Mouse (Mus musculus): ENCODE data around the gene Hpcal1. TPM values are rescaled to one million over a fixed set of nuclear protein-coding genes. Genes with fewer than 3 reads are reported as not detected.

Gene Hpcal1
- total RNA-seq, 1 experiment: 23.5 TPM

- no peak for DNase-seq (ENCODE audit: low read depth, low spot score)
- TF ChIP-seq CHD2 (IDR thresholded peaks at IDR 0.05; ENCODE audit: low read depth, low read length): no peak
- no peak for TF ChIP-seq MAFK (IDR thresholded peaks at IDR 0.05; ENCODE audit: insufficient read depth, low read depth, low read length)
- no peak for TF ChIP-seq ZNF384 (IDR thresholded peaks at IDR 0.05; ENCODE audit: low read depth, low read length)
- TF ChIP-seq ZC3H11A (IDR thresholded peaks at IDR 0.05; ENCODE audit: borderline replicate concordance, low read depth, low read length): no peak
- no peak for TF ChIP-seq HCFC1 (IDR thresholded peaks at IDR 0.05; ENCODE audit: borderline replicate concordance, insufficient read depth, low read length)
- Histone ChIP-seq H3K4me3 (ENCODE audit: insufficient read depth in 1 of 2, low read depth in 1 of 2, low read length in 2 of 2, poor library complexity in 1 of 2, severe bottlenecking in 1 of 2) (no peak overlapping the region), H3K27ac (ENCODE audit: insufficient read depth, low read depth, low read length, poor library complexity, severe bottlenecking) (no peak overlapping the region), H3K36me3 (ENCODE audit: control insufficient read depth, insufficient read depth, low read length, poor library complexity, severe bottlenecking) (no peaks in the 10 kb centered on the region), H3K9ac (ENCODE audit: insufficient read depth, low read depth, low read length, poor library complexity, severe bottlenecking) (no peak overlapping the region), H3K4me1 (ENCODE audit: control insufficient read depth in 2 of 2, insufficient read depth in 2 of 2, low read length in 2 of 2, poor library complexity in 1 of 2) (no peaks in the 10 kb centered on the region), H3K9me3 (ENCODE audit: control insufficient read depth, insufficient read depth, low read depth, low read length) (no peaks in the 10 kb centered on the region)
- in situ Hi-C loops (cut with MboI; ENCODE audit: low sequenced_read_pairs in 2 of 2, unreplicated experiment in 2 of 2): loop anchor here in 1 of 2 experiments (10.0 kb wide), 1 partner anchor 77 kb away; no protein-coding TSS in a partner anchor
Observed at GRCm38 (mm10) chr12:17651223-17652095, 39.2 kb upstream of the Hpcal1 start.

- in situ Hi-C loops (cut with MboI; ENCODE audit: low sequenced_read_pairs in 2 of 2, unreplicated experiment in 2 of 2): loop anchor here in 1 of 2 experiments (10.0 kb wide), 1 partner anchor 78 kb away; no protein-coding TSS in a partner anchor
- Histone ChIP-seq H3K9ac (ENCODE audit: insufficient read depth, low read depth, low read length, poor library complexity, severe bottlenecking) (no peak overlapping the region), H3K36me3 (ENCODE audit: control insufficient read depth, insufficient read depth, low read length, poor library complexity, severe bottlenecking) (no peaks in the 10 kb centered on the region), H3K27ac (ENCODE audit: insufficient read depth, low read depth, low read length, poor library complexity, severe bottlenecking) (no peak overlapping the region), H3K9me3 (ENCODE audit: control insufficient read depth, insufficient read depth, low read depth, low read length) (no peaks in the 10 kb centered on the region), H3K4me1 (ENCODE audit: control insufficient read depth in 2 of 2, insufficient read depth in 2 of 2, low read length in 2 of 2, poor library complexity in 1 of 2) (no peaks in the 10 kb centered on the region), H3K4me3 (ENCODE audit: insufficient read depth in 1 of 2, low read depth in 1 of 2, low read length in 2 of 2, poor library complexity in 1 of 2, severe bottlenecking in 1 of 2) (no peak overlapping the region)
- DNase-seq (ENCODE audit: low read depth, low spot score): no peak
- TF ChIP-seq ZNF384 (IDR thresholded peaks at IDR 0.05; ENCODE audit: low read depth, low read length) (no peak), ZC3H11A (IDR thresholded peaks at IDR 0.05; ENCODE audit: borderline replicate concordance, low read depth, low read length) (no peak), HCFC1 (IDR thresholded peaks at IDR 0.05; ENCODE audit: borderline replicate concordance, insufficient read depth, low read length) (no peak), CHD2 (IDR thresholded peaks at IDR 0.05; ENCODE audit: low read depth, low read length) (no peak), MAFK (IDR thresholded peaks at IDR 0.05; ENCODE audit: insufficient read depth, low read depth, low read length) (no peak)
Observed at GRCm38 (mm10) chr12:17652216-17653050, 38.2 kb upstream of the Hpcal1 start.

- no peaks in the 10 kb centered on the region for H3K4me1 ChIP-seq (ENCODE audit: control insufficient read depth in 2 of 2, insufficient read depth in 2 of 2, low read length in 2 of 2, poor library complexity in 1 of 2)
- H3K27ac ChIP-seq (ENCODE audit: insufficient read depth, low read depth, low read length, poor library complexity, severe bottlenecking): no peak overlapping the region
- no peak overlapping the region for H3K9ac ChIP-seq (ENCODE audit: insufficient read depth, low read depth, low read length, poor library complexity, severe bottlenecking)
- no peak for TF ChIP-seq ZC3H11A (IDR thresholded peaks at IDR 0.05; ENCODE audit: borderline replicate concordance, low read depth, low read length)
- H3K36me3 ChIP-seq (ENCODE audit: control insufficient read depth, insufficient read depth, low read length, poor library complexity, severe bottlenecking): no peaks in the 10 kb centered on the region
- H3K4me3 ChIP-seq (ENCODE audit: insufficient read depth in 1 of 2, low read depth in 1 of 2, low read length in 2 of 2, poor library complexity in 1 of 2, severe bottlenecking in 1 of 2): no peak overlapping the region
- DNase-seq (ENCODE audit: low read depth, low spot score): no peak
- H3K9me3 ChIP-seq (ENCODE audit: control insufficient read depth, insufficient read depth, low read depth, low read length): no peaks in the 10 kb centered on the region
- in situ Hi-C loops (cut with MboI; ENCODE audit: low sequenced_read_pairs in 2 of 2, unreplicated experiment in 2 of 2): loop anchor here in 1 of 2 experiments (10.0 kb wide), 1 partner anchor 78 kb away; no protein-coding TSS in a partner anchor
Observed at GRCm38 (mm10) chr12:17653051-17653783, 37.4 kb upstream of the Hpcal1 start.

- no peak for TF ChIP-seq CHD2 (IDR thresholded peaks at IDR 0.05; ENCODE audit: low read depth, low read length)
- TF ChIP-seq ZNF384 (IDR thresholded peaks at IDR 0.05; ENCODE audit: low read depth, low read length): no peak
- TF ChIP-seq ZC3H11A (IDR thresholded peaks at IDR 0.05; ENCODE audit: borderline replicate concordance, low read depth, low read length): no peak
- TF ChIP-seq MAFK (IDR thresholded peaks at IDR 0.05; ENCODE audit: insufficient read depth, low read depth, low read length): no peak
- no peak for TF ChIP-seq HCFC1 (IDR thresholded peaks at IDR 0.05; ENCODE audit: borderline replicate concordance, insufficient read depth, low read length)
- peaks cover 0 to 2% of the 10 kb centered on the region in 2 experiments; a peak in 1 of 4 replicates for H3K4me1 ChIP-seq (ENCODE audit: control insufficient read depth in 2 of 2, insufficient read depth in 2 of 2, low read length in 2 of 2, poor library complexity in 1 of 2)
- in situ Hi-C loops (cut with MboI; ENCODE audit: low sequenced_read_pairs in 2 of 2, unreplicated experiment in 2 of 2): loop anchor here in 1 of 2 experiments (10.0 kb wide), 1 partner anchor 83 kb away; no protein-coding TSS in a partner anchor
Observed at GRCm38 (mm10) chr12:17657561-17658195, 33.0 kb upstream of the Hpcal1 start.

More at GRCm38 (mm10) chr12:17657561-17658195, 33.0 kb upstream of the Hpcal1 start:
- Histone ChIP-seq H3K4me3 (ENCODE audit: insufficient read depth in 1 of 2, low read depth in 1 of 2, low read length in 2 of 2, poor library complexity in 1 of 2, severe bottlenecking in 1 of 2) (no peak overlapping the region), H3K9me3 (ENCODE audit: control insufficient read depth, insufficient read depth, low read depth, low read length) (no peaks in the 10 kb centered on the region), H3K36me3 (ENCODE audit: control insufficient read depth, insufficient read depth, low read length, poor library complexity, severe bottlenecking) (no peaks in the 10 kb centered on the region), H3K9ac (ENCODE audit: insufficient read depth, low read depth, low read length, poor library complexity, severe bottlenecking) (no peak overlapping the region), H3K27ac (ENCODE audit: insufficient read depth, low read depth, low read length, poor library complexity, severe bottlenecking) (no peak overlapping the region)
- DNase-seq (ENCODE audit: low read depth, low spot score): no peak

Data from ES-E14 (cell line).